Mouse (Mus musculus) urinary bladder, postnatal 0 days (tissue): Measurements from ENCODE around the gene Znhit1. TPM values are rescaled to one million over a fixed set of nuclear protein-coding genes. Genes with fewer than 3 reads are reported as not detected.
A peak's percentile ranks its signal among the peaks of the same experiment; 100 is the strongest.

Experiments
- microRNA counts: library from miRNA; unstranded; fragments of <30 nt; microRNA quantifications from one replicate; lab custom pipeline; 2016
- microRNA-seq: library from miRNA; unstranded; fragments of <30 nt; microRNA quantifications from one replicate; pipeline ENCODE4, GENCODE M21; 2016
- polyA plus RNA-seq: library from polyadenylated mRNA; unstranded; fragments of >200 nt; fragmentation: Nextera tagmentation; extraction: Ambion mirVana; gene quantifications from 2 replicates; pipeline ENCODE4 v1.2.1, GENCODE M21; 2015

The Znhit1 gene
- polyA plus RNA-seq, result 81.4 and 83.5 TPM in 2 replicates

GRCm38 (mm10) chr5:136987934-136988271, at the start of gene Znhit1:
Znhit1 (minus strand) TSS chr5:136988021.

GRCm38 (mm10) chr5:137026092-137026491, 38.3 kb upstream of the Znhit1 start, which contains the start of gene Vgf:
Vgf (plus strand) TSS chr5:137026392.

GRCm38 (mm10) chr5:136986695-136987137, 1.1 kb downstream of the Znhit1 start, which contains the start of gene Plod3:
Plod3 (plus strand) TSS chr5:136987019.

GRCm38 (mm10) chr5:136966331-136966730, 21.5 kb downstream of the Znhit1 start, which contains the start of gene Cldn15:
Cldn15 (plus strand) TSS chr5:136966616.

GRCm38 (mm10) chr5:136953015-136953414, 34.8 kb downstream of the Znhit1 start, which contains the start of gene Fis1:
Fis1 (plus strand) TSS chr5:136953275.

MicroRNAs within 50 kb of the gene (microRNA counts, 519-probe panel; counts per million panel counts)
- not detected for microRNA mmu-miR-702 (lab: Ali Mortazavi, UCI)

Small RNA genes within 50 kb of the gene (microRNA-seq; reads per million reads assigned to microRNA genes)
- gene Mir702, result 12.7 reads per million, percentile 21 among the genes with 10 or more reads in this experiment

Other genes starting within 250 kb of the Znhit1 start
- 0.85 and 1.8 TPM in 2 replicates for gene Col26a1, start 104.8 kb downstream of the Znhit1 start, polyA plus RNA-seq
- 27.6 and 29.5 TPM in 2 replicates for gene Ift22, start 79.9 kb downstream of the Znhit1 start, polyA plus RNA-seq
- 182 and 204 TPM in 2 replicates for gene Fis1, start 34.7 kb downstream of the Znhit1 start, polyA plus RNA-seq
- gene Cldn15, start 21.4 kb downstream of the Znhit1 start, polyA plus RNA-seq, result 12.9 and 18.4 TPM in 2 replicates
- gene Plod3, start 1.0 kb downstream of the Znhit1 start, polyA plus RNA-seq, result 31.9 and 35.8 TPM in 2 replicates
- 0.07 TPM in 2 replicates for gene Vgf, start 38.4 kb upstream of the Znhit1 start, polyA plus RNA-seq
- 138 and 150 TPM in 2 replicates for gene Ap1s1, start 58.1 kb upstream of the Znhit1 start, polyA plus RNA-seq
- gene Serpine1, start 84.2 kb upstream of the Znhit1 start, polyA plus RNA-seq, result 2.4 and 4.6 TPM in 2 replicates
- 6.0 and 8.6 TPM in 2 replicates for gene Trim56, start 128.2 kb upstream of the Znhit1 start, polyA plus RNA-seq
- 0.17 TPM in 1 of 2 replicates, not detected in the other for gene Muc3, start 161.3 kb upstream of the Znhit1 start, polyA plus RNA-seq
- gene Muc3a, start 224.4 kb upstream of the Znhit1 start, polyA plus RNA-seq, result 8.6 and 9.4 TPM in 2 replicates